Mouse (Mus musculus) frontal cortex, postnatal 36 days (tissue): ENCODE measurements around the gene Prss48.

Experiments
- DNase-seq, 2 experiments: peaks; one replicate each; pipeline ENCODE4 v3.0.0; 2022; ENCODE audit warnings: low spot score in 2 of 2

Prss48 gene

GRCm38 (mm10) chr3:85950914-85951313, 51.4 kb downstream of the Prss48 start:
- DNase-seq = no peak
